Mouse (Mus musculus) retina, adult 2 months (tissue): ENCODE results near the gene Itpr1.

ENCODE experiments used
- DNase-seq: peaks from one replicate; pipeline ENCODE4 v3.0.0-alpha.2; 2012; ENCODE audit warnings: low read depth, low spot score

The Itpr1 gene

GRCm38 (mm10) chr6:108276880-108277507 is 64.1 kb downstream of the Itpr1 start:
- DNase-seq = no peak

GRCm38 (mm10) chr6:108277622-108278396 is 64.9 kb downstream of the Itpr1 start:
- DNase-seq = no peak

GRCm38 (mm10) chr6:108278826-108279630 is 66.1 kb downstream of the Itpr1 start:
- no peak for DNase-seq

GRCm38 (mm10) chr6:108282131-108282530 is 69.2 kb downstream of the Itpr1 start:
- no peak for DNase-seq

- DNase-seq = no peak
These were observed 69.7 kb downstream of the Itpr1 start for GRCm38 (mm10) chr6:108282621-108283020.

- DNase-seq = no peak
These were observed 71.8 kb downstream of the Itpr1 start for GRCm38 (mm10) chr6:108284688-108285087.

- no peak for DNase-seq
These were observed 76.1 kb downstream of the Itpr1 start for GRCm38 (mm10) chr6:108288979-108289378.

- no peak for DNase-seq
These were observed 78.1 kb downstream of the Itpr1 start for GRCm38 (mm10) chr6:108290978-108291377.

- DNase-seq = no peak
These were observed 78.7 kb downstream of the Itpr1 start for GRCm38 (mm10) chr6:108291556-108291955.

- DNase-seq = no peak
These were observed 89.0 kb downstream of the Itpr1 start for GRCm38 (mm10) chr6:108301856-108302255.

GRCm38 (mm10) chr6:108303619-108304567 is 91.0 kb downstream of the Itpr1 start:
- DNase-seq = no peak

- no peak for DNase-seq
These were observed 92.4 kb downstream of the Itpr1 start for GRCm38 (mm10) chr6:108305171-108305779.

GRCm38 (mm10) chr6:108306240-108306639 is 93.3 kb downstream of the Itpr1 start:
- no peak for DNase-seq

GRCm38 (mm10) chr6:108306910-108307584 is 94.2 kb downstream of the Itpr1 start:
- DNase-seq = no peak

- no peak for DNase-seq
These were observed 94.9 kb downstream of the Itpr1 start for GRCm38 (mm10) chr6:108307770-108308169.

GRCm38 (mm10) chr6:108309391-108310182 is 96.7 kb downstream of the Itpr1 start:
- DNase-seq = no peak

- no peak for DNase-seq
These were observed 100.2 kb downstream of the Itpr1 start for GRCm38 (mm10) chr6:108313056-108313455.

GRCm38 (mm10) chr6:108313997-108314396 is 101.1 kb downstream of the Itpr1 start:
- DNase-seq = no peak

- DNase-seq = no peak
These were observed 103.5 kb downstream of the Itpr1 start for GRCm38 (mm10) chr6:108316268-108316824.
